Mouse (Mus musculus) heart, adult 2 months (tissue): ENCODE results near the gene Akr1c14.

Experiments used
- CTCF ChIP-seq: fragments of 200-600 bp; IDR thresholded peaks from 2 replicates; pipeline ENCODE4 v1.8.1; 2022; ENCODE audit warnings: antibody characterized with exemption, mild to moderate bottlenecking, moderate library complexity
- EP300 ChIP-seq: fragments of 200-500 bp; IDR thresholded peaks from 2 replicates; pipeline ENCODE4 v1.6.1; 2011; ENCODE audit warnings: low read depth, low read length, control low read depth; ENCODE audit not compliant: insufficient read depth
- POLR2A ChIP-seq: fragments of 200-500 bp; IDR thresholded peaks from 2 replicates; pipeline ENCODE4 v1.6.1; 2011; ENCODE audit warnings: mild to moderate bottlenecking, low read depth, low read length, control low read depth; ENCODE audit not compliant: insufficient read depth

DNA sequence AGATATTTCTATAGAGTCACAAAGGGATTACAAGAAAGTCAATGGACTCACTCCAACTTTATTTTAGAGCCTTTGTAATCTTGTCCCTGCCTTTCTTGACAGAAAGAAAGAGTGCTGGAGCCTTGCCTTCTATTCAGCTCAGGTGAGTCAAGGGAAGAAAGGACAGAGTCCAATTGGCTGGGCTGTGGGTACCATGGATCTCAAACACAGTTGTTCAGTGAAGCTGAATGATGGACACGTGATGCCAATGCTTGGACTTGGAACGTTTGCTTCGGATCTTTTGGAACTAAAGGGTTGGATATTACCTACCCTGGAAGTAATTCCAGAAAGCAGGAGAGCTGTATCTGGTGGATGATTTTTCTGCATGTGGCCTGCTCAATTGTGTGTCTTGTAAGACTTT, 13.8 kb upstream of the Akr1c14 start:
- TF ChIP-seq EP300 (no peak), CTCF (no peak), POLR2A (no peak)
